Mouse (Mus musculus): ENCODE measurements around the gene Jmjd4.

DNA sequence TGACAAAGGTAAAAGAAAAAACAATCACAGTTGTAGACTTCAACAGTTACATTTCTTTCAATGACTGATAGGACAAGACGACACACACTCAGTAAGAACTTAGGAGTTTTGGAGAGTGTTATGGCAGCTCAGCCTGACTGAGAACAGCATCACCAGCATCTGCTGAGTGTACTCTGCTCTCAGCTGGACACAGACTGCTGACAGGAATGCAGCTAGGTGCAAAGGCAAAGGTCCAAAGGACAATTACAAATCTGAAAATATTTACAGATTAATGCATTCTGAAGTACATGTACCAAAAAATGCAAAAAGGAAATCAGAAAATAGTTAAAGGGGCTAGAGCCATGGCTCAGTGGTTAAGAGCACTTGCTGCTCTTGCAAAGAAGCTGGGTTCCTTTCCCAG is 19.9 kb upstream of the Jmjd4 start:
- TF ChIP-seq JUN (IDR thresholded peaks at IDR 0.05; ENCODE audit: insufficient read depth, low read depth, low read length) (no peak), CTCF (conservative IDR thresholded peaks at IDR 0.05 in 1 of 2, IDR thresholded peaks at IDR 0.05 in 1 of 2; ENCODE audit: low read depth in 2 of 2, low read length in 2 of 2) (no peak), USF1 (IDR thresholded peaks at IDR 0.05; ENCODE audit: low read depth, low read length) (no peak), USF2 (conservative IDR thresholded peaks at IDR 0.05; ENCODE audit: low read depth, low read length) (no peak), RAD21 (IDR thresholded peaks at IDR 0.05; ENCODE audit: low read depth, low read length) (no peak), KAT2A (IDR thresholded peaks at IDR 0.05; ENCODE audit: insufficient replicate concordance, low read length) (no peak), ETS1 (conservative IDR thresholded peaks at IDR 0.05; ENCODE audit: low read depth, low read length) (no peak)

All from CH12.LX (cell line).